Mouse (Mus musculus) kidney, adult 2 months (tissue): ENCODE measurements around the gene Large2.

Experiments
- CTCF ChIP-seq: fragments of 200-500 bp; conservative IDR thresholded peaks from 2 replicates; pipeline ENCODE4 v1.5.1; 2011; ENCODE audit warnings: low read depth, mild to moderate bottlenecking, control low read depth, low read length, moderate library complexity, mixed read lengths; ENCODE audit not compliant: insufficient read depth, insufficient read length
- POLR2A ChIP-seq: fragments of 200-500 bp; IDR thresholded peaks from one replicate; pipeline ENCODE4 v1.6.1; 2011; ENCODE audit warnings: low read depth, low read length, control low read depth

GRCm38 (mm10) chr2:92380495-92381050, 5.9 kb upstream of the Large2 start:
- no peak for TF ChIP-seq POLR2A
- TF ChIP-seq CTCF = no peak
